Mouse (Mus musculus): ENCODE measurements around the gene Arhgap17.

- TF ChIP-seq POLR2A (IDR thresholded peaks at IDR 0.05; ENCODE audit: insufficient read depth, low read depth, low read length) = no peak
- no peak for TF ChIP-seq CTCF (IDR thresholded peaks at IDR 0.05)
Measured at GRCm38 (mm10) chr7:123305397-123305796, 64.3 kb downstream of the Arhgap17 start.

All from heart, adult 2 months (tissue).